ENCODE assay signal across 33 mouse cellular contexts in genomic region chr19:37498438-37498837, GRCm38 (mm10).
"Had no signal": no experiment of that assay in that cellular context is flagged by ENCODE, and none has a peak within 500 bp of the region (broad histone marks: within the 10 kb centered on the region; RNA-seq: fewer than 3 reads in every experiment).

No protein-coding gene starts in this region.

- H3K9ac ChIP-seq: heart, embryonic 15.5 days; hindbrain, embryonic 12.5 days; hindbrain, embryonic 13.5 days; hindbrain, embryonic 14.5 days; hindbrain, embryonic 15.5 days; intestine, embryonic 15.5 days; kidney, embryonic 15.5 days had no signal

- H3K36me3 ChIP-seq: heart, embryonic 15.5 days; hindbrain, embryonic 10.5 days; hindbrain, embryonic 12.5 days; hindbrain, embryonic 13.5 days; hindbrain, embryonic 15.5 days; intestine, embryonic 15.5 days; kidney, embryonic 15.5 days had no signal

- H3K4me3 ChIP-seq: heart, embryonic 15.5 days; hindbrain, embryonic 10.5 days; hindbrain, embryonic 12.5 days; hindbrain, embryonic 13.5 days; hindbrain, embryonic 15.5 days; intestine, embryonic 15.5 days; kidney, embryonic 15.5 days; layer of hippocampus, adult 2 months; left cerebral cortex, adult 2 months had no signal

- H3K9me3 ChIP-seq: heart, embryonic 15.5 days; hindbrain, embryonic 10.5 days; hindbrain, embryonic 12.5 days; hindbrain, embryonic 13.5 days; hindbrain, embryonic 15.5 days; intestine, embryonic 15.5 days; kidney, embryonic 15.5 days had no signal

- DNase-seq: heart, postnatal 10 days; heart, postnatal 14 days; heart, postnatal 36 days; heart, postnatal 4 days; kidney, adult 11 months; kidney, adult 18-20 months; kidney, adult 2 months; kidney, adult 8-10 months; kidney, adult 9 months; kidney, postnatal 10 days; kidney, postnatal 14 days; kidney, postnatal 25 days; kidney, postnatal 36 days; kidney, postnatal 4 days; layer of hippocampus, adult 9-11 months; layer of hippocampus, postnatal 36 days had no signal

- H3K4me1 ChIP-seq: hindbrain, embryonic 13.5 days; hindbrain, embryonic 15.5 days had no signal

- ATAC-seq: hindbrain, embryonic 16.5 days; hindbrain, postnatal 0 days; inflammation-experienced regulatory T-cells, adult 6 months; intestine, embryonic 15.5 days; intestine, embryonic 16.5 days; intestine, postnatal 0 days had no signal

- H3K4me2 ChIP-seq: heart, embryonic 11.5 days; heart, embryonic 15.5 days; hindbrain, embryonic 12.5 days; hindbrain, embryonic 13.5 days; hindbrain, embryonic 14.5 days; hindbrain, embryonic 15.5 days; intestine, embryonic 15.5 days; kidney, embryonic 15.5 days had no signal

- H3K27ac ChIP-seq: heart, embryonic 15.5 days; hindbrain, embryonic 10.5 days; hindbrain, embryonic 12.5 days; hindbrain, embryonic 13.5 days; hindbrain, embryonic 14.5 days; hindbrain, embryonic 15.5 days; hindbrain, postnatal 0 days; intestine, embryonic 15.5 days; kidney, embryonic 15.5 days; kidney, postnatal 0 days; layer of hippocampus, adult 2 months; left cerebral cortex, adult 2 months had no signal

- H3K27me3 ChIP-seq: heart, embryonic 15.5 days; hindbrain, embryonic 12.5 days; hindbrain, embryonic 13.5 days; hindbrain, embryonic 15.5 days; intestine, embryonic 15.5 days; kidney, embryonic 15.5 days had no signal
